Mouse (Mus musculus) erythroblast, embryonic 14.5 days (primary cell): Measurements from ENCODE around the gene Prune2.

Experiments
- GATA1 ChIP-seq: IDR thresholded peaks from 2 replicates; pipeline ENCODE4 v1.6.1; 2012; ENCODE audit warnings: low read length, inconsistent platforms, mixed read lengths
- TAL1 ChIP-seq: IDR thresholded peaks from 3 replicates; pipeline ENCODE4 v1.6.1; 2012; ENCODE audit warnings: low read length, inconsistent platforms, mixed read lengths

- TF ChIP-seq GATA1 = no peak
- no peak for TF ChIP-seq TAL1
Measured at GRCm38 (mm10) chr19:17264481-17265196, 308.7 kb downstream of the Prune2 start.
